Mouse (Mus musculus): ENCODE results near the gene Olfr702.

The Olfr702 gene

DNA sequence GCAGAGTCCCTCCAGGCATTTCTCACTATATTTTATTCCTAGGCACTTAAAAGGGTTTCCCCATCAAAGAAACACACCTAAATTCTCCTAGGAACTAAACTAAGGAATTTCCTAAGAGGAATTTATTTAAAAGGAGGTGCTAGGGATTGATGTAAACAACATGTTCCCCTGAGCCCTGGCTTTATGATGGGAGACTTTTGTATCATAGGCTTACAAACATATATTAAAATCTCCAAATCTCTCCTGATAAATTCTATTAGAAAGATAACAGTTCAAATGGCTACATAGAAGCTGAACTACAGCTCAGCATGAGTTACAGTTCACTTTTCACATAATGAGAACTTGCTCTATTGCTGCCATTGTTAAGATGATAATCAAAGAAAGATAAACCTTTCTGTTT is at the start of gene Olfr702:
Olfr702 (minus strand) TSS at position 101 of the 400 bp plus-strand sequence.

DNA sequence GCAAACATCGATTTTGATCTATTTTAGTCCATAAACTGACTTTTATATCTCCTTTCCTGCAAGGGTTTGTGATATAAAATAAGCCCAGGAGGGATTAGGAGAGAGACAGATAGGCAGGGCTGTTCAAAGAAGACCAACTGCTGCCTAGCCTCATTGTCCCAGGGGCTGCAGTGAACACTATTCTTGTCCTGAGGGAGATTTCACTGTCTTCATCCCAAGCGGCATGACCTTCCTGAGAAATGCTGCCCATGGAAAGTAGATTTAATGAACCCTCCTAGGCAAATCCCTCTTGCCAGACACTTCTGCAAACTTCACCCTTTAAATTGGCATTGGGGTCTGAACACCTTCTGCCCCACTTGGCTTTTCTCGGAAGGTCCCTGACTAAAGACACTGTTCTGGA is 43.1 kb upstream of the Olfr702 start, which contains the start of gene Olfr705:
Olfr705 (minus strand) TSS at position 101 of the 400 bp plus-strand sequence.
- 79% methylated on average over 3 of the region's 3 CpGs for WGBS

DNA sequence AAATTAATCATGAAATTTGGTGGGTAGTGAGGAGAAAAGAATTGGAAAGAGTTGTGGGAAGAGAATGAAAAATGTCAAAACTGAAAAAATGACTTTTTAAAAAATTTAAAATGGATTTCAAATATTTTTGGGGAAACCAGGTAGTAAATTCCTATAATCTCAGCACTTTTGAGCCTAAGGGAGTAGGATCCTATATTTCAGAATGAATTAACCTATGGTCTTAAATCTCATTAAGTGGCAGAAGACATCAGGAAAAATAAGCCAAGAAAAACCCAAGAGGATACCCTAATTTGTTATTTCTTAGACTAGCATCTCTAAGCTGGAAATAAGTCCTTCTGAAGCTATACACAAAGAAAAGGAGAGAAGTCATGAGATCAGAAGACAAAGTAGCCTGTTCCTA is 29.2 kb upstream of the Olfr702 start, which contains the start of gene Olfr704:
Olfr704 (plus strand) TSS at position 301 of the 400 bp plus-strand sequence.

DNA sequence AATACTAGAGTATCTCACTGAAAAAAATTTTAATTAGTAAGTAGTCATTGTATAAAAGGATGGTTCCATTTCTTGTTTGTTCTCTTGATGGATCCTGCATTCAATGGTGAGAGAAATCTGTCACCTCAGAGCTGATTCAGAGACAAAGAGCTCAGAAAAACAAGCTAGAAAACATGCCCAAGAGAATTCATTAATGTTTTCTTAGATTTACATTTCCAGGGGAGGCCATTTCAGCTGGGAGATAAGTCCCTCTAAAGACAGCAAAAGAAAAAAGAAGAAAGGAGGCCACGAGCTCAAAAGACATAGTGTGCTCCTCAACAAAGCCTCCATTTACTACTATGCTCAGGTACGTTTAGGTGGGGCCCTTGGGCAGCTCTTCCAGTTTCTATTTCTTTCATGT is 9.4 kb upstream of the Olfr702 start, which contains the start of gene Olfr703:
Olfr703 (plus strand) TSS at position 301 of the 400 bp plus-strand sequence.
- WGBS: 60% methylated on average over 2 of the region's 2 CpGs

DNA sequence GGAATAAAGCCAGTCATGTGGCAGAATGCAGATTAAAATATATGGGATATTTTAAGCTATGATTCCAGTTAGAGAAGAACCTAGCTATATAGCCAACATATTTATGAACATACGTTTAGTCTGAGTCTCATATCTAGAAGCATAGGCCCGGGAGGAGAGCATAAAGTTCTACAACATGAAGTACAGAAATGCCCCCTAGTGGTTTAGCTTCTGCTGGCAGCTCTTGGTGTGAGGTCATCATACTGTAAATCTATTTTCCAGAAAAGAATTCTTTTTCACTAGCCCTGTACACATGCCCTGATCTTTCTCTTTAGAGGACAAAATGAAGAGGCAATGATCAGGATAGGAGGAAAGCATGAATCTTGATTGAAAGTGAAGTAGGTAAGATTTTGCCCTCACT is 17.9 kb downstream of the Olfr702 start:
- 54% methylated on average over 2 of the region's 2 CpGs for WGBS

DNA sequence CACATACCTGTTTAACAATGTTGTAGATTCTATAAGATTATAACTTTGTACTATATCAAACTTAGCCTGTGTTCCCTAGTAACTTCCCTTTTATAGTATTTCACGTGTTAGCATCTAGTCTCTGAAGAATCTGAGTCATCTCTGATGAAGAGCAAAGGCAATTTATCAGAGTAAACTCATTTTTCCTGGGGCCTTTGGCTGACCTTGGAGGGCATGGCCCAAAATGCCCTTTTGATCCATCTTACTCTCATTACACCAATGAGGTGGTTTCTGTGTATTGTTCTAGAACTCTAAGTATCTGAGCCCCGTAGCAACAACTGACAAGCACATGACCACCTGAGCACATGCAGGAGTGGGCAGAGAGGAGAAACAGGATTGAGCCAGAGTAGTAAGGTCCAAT is 19.9 kb downstream of the Olfr702 start, which contains the start of gene Olfr701:
Olfr701 (plus strand) TSS at position 301 of the 400 bp plus-strand sequence.
- WGBS: 66% methylated on average over 2 of the region's 2 CpGs

DNA sequence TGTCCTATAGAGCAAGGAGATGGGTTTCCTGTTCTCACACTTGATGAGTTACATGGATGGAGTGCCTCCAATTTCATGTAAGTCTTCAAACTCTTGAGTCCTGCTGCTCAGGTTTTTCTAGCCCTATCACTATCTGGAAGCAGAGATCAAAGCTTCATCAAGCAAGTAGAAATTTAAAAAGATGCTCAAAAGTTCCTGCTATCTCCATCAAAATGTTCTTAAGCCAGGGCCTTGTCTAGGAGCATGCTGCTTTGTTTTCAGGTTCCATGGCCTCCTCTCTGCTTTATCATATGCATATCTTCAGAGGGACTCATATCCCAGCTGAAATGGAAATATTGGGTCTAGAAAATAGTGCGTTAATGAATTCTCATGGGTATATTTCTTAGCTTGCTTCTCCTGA is 25.0 kb downstream of the Olfr702 start, which contains the start of gene Olfr700:
Olfr700 (minus strand) TSS at position 101 of the 400 bp plus-strand sequence.
- 76% methylated on average over 1 of the region's 1 CpGs for WGBS

DNA sequence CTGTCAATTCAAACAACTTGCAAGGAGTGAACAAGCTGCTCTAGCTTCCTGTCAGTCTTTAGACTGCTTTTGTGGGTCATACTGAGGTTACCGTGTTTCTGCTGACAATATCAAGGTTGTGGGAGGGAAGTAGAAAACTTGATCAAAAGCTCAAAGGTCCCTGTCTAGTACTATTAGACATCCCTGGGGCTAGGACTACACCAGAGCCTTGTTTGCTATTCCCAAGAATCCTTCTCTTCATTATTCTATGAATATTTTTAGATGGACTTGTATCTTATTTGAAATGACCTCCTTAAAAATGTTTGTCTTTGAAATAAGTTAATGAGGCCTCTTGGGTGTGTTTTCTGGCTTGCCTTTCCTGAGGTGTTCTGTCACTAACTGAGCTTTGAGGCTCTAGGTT is 40.6 kb downstream of the Olfr702 start, which contains the start of gene Olfr699:
Olfr699 (minus strand) TSS at position 101 of the 400 bp plus-strand sequence.
- WGBS: 82% methylated on average over 1 of the region's 1 CpGs

Data from cerebral cortex, adult 2 months (tissue).